Mouse (Mus musculus) small intestine, adult 2 months (tissue): ENCODE data around the gene Bok.

ENCODE experiments used
- CTCF ChIP-seq: fragments of 200-500 bp; IDR thresholded peaks from 2 replicates; pipeline ENCODE4 v1.5.1; 2012; ENCODE audit warnings: low read depth, mild to moderate bottlenecking, control low read depth, inconsistent platforms, low read length, moderate library complexity, mixed read lengths; ENCODE audit not compliant: insufficient replicate concordance, insufficient read length; ENCODE audit errors: extremely low read depth
- POLR2A ChIP-seq: fragments of 200-500 bp; IDR thresholded peaks from 2 replicates; pipeline ENCODE4 v1.6.1; 2012; ENCODE audit warnings: low read depth, mild to moderate bottlenecking, control low read depth, inconsistent platforms, low read length, moderate library complexity

GRCm38 (mm10) chr1:93731103-93731502 is 45.6 kb downstream of the Bok start:
- TF ChIP-seq CTCF (no peak), POLR2A (no peak)
